Mouse (Mus musculus) E14TG2a.4 (cell line): ENCODE measurements at regions not wholly inside any gene's neighbourhood (a gene's known extent, or its start where the extent isn't known, plus 50 kb on each side); places are given as distances from the start of the nearest gene placed in this dataset.

ENCODE experiments used
- CTCF ChIP-seq: conservative IDR thresholded peaks from 2 replicates; pipeline ENCODE4 v1.5.1; 2014; ENCODE audit warnings: low read length
- NANOG ChIP-seq: IDR thresholded peaks from 2 replicates; pipeline ENCODE4 v1.6.1; 2014; ENCODE audit warnings: borderline replicate concordance, low read length, mixed read lengths

DNA sequence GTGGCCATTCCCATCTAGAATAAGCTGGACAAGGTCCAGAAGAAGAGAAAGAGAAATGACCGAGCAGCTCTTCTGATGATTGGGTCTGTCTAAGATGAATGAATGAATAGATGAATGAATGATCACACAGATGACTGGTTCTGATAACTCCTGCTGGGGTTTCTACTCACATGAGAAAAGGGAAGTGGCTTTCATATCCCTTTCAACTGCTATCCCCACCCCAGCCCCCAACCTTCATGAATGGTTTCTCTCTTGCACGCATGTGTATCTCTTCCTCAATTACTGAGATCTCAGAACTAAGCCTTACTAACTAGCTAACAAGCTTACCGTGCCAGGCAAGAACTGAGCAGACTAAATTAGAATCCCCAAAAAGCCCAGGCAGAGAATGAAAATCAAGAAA lies 233.8 kb downstream of the Gsdmc2 start:
- no peak for TF ChIP-seq CTCF
- no peak for TF ChIP-seq NANOG
